Mouse (Mus musculus) cerebellum, adult 18-20 months (tissue): ENCODE measurements around the gene Guk1.
"Not testable (repeated sequence)": the region's sequence is repeated elsewhere in the genome, so short reads cannot be mapped to it uniquely, and the experiment has no call there.

ENCODE experiments used
- DNase-seq, 2 experiments: peaks; one replicate each; pipeline ENCODE4 v3.0.0; 2021

The Guk1 gene

GRCm38 (mm10) chr11:59192059-59192386 is at the start of gene Guk1:
Gene Guk1, minus strand, starts transcription at chr11:59192212.
- no peak for DNase-seq

DNA sequence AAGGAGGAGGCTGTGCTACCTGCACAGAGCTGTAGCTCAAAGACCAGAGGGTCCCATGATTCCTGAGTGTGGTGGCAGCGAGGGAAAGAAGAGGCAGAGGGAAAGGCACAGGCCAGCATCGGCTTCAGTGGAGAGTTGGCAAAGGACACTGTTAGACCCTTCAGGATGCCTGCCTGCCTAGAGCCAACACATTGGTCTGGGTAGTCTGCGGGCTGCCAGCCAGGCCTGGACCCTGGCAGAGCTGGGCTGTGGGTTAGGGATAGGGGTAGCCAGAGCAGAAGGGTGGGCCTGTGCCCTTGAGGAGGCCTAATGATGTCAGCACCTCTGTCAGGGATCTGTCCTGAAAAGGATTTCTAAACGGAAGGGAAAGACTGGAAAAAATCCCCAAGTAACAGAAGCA is 47.8 kb upstream of the Guk1 start:
- DNase-seq = no peak

DNA sequence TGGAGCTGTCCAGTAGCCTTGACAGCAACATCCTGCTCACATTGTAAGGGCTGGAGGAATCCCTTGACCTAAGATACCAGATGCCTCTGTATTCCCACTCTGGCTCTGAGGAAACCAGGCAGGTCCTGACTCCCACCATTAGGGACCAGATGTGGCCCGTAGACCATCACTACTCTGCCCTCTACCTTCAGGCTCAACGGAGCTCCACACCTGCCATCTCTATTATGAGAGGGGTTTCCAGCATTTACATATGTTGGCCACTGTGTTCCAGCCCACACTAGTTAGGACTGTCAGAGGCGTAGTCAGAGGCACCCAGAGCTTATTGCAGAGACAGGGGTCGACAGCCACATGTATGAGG is 47.4 kb upstream of the Guk1 start:
- DNase-seq = no peak

- peak; percentile 84 to 86 for DNase-seq
Measured at GRCm38 (mm10) chr11:59238525-59239427, 46.8 kb upstream of the Guk1 start.

GRCm38 (mm10) chr11:59232797-59233196 is 40.8 kb upstream of the Guk1 start:
- DNase-seq = no peak

DNA sequence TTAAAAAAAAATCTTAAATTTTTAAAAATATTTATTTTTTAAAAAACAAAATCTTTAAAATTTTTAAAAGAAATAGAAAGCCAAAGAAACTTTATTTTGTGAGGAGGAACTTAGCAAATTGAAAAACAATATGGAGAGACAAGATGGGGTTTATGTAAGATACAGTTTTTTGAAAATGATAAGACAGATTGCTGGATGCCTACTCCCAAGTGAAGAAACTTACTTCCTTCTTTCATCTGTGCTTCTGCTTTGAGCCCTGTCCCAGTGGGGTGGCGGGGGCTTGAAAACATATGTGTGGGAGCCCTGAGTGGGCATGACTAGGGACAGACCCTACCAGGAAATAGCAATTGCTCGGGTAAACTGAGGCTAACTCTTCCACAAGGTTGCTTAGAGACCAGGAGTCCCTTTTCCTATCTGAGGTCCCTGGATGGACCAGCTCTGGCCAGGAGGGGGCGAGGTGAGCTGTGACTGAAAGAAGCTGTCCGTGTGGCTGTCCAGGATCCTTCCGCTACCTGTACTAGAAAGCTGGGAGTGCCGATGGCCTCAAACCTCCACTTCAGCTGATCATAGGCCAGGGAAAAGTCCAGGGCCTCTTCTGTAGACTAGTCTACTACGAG is 38.2 kb upstream of the Guk1 start:
- peak; percentile 70 to 73 for DNase-seq

DNA sequence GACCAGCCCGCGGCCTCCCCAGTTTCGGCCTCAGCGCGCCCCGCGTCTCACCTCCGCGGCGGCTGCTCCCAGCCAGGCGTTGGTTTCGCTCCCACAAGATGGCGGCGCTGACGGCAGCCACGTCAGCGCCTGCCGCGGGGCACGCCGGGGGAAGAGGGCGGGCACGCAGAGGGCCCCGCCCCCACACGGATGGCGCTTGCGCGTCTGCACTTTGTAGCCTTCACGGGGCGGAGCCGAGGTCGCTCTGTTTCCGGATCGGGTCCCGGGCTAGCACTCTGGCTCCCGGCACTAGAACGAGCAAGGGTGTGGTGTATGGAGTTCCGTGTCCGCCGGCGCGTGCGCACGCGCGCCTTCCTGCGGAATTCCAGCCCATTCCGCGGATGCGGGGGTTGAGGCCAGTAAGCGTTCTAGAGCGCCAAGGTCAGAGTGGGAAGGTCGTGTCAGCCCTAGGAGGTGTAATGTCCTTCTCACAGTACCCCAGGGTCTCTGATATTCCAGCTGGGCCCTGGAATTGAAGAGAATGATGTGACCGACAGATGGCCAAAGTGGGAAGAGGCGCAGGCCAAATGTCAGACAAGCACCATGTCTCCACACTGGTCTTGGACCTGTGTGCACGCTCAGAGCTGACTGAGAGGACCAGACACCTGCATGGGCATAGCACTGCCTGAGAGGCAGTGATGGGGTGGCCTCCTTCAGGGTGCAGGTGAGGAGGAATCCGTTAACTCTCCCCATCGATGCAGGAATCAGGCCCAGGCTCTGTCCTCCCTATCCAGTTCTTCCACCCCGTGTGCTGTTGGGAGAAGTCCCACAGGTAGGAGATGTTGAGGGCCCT is 36.3 kb upstream of the Guk1 start, which contains the start of gene Arf1:
TSS of gene Arf1 (minus strand) at position 149 of the 832 bp plus-strand sequence.
- DNase-seq = peak; percentile 93 to 99

DNA sequence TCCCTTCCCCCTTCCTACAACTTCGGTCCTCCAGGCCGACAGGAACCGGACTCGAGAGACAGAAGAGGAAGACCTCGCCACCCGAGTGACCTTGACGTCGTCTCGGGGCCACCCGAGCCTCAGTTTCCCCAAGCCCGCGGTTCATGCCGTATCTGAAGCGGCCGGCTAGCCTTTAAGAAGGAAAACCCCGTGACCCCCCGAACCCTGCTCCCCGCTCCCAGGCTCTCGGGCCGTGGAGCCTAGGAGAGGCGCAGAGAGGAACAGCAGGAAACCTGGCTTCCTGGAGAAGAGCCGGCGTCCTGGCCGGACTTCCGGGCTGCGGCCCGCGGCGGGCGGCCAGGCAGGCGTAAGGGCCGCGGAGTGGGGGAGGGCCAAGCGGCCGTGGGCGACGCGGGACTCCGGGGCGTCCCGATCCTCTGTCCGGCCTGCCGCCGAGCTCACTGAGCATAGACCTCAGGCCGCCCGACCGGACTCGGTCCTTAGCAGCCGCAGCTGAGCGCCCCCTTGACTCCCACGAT is 35.7 kb upstream of the Guk1 start:
- no peak for DNase-seq

- no peak for DNase-seq
Measured at GRCm38 (mm10) chr11:59226787-59227603, 35.0 kb upstream of the Guk1 start.

DNA sequence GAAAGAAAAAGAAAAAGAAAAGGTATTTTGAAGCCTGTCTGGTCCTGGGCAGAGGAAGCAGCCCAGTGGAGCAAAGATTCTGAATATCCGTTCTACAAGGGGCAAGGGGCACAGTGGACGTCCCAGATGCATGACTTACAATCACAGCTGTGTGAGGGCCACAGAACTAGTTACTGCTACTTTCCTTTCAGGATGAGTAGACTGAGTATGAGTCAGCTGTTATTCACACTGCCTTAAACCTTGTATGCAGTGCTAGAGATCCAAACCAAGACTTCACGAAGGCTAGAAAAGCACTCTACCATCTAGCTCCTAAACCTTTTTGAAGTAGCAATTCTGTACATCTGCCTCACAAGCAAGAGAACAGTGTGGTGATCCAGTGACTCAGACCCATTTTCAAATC is 34.2 kb upstream of the Guk1 start:
- DNase-seq = no peak

- no peak for DNase-seq
Measured at GRCm38 (mm10) chr11:59225167-59225566, 33.2 kb upstream of the Guk1 start.

- no peak for DNase-seq
Measured at GRCm38 (mm10) chr11:59224470-59224869, 32.5 kb upstream of the Guk1 start.

GRCm38 (mm10) chr11:59224025-59224424 is 32.0 kb upstream of the Guk1 start:
- DNase-seq = no peak

DNA sequence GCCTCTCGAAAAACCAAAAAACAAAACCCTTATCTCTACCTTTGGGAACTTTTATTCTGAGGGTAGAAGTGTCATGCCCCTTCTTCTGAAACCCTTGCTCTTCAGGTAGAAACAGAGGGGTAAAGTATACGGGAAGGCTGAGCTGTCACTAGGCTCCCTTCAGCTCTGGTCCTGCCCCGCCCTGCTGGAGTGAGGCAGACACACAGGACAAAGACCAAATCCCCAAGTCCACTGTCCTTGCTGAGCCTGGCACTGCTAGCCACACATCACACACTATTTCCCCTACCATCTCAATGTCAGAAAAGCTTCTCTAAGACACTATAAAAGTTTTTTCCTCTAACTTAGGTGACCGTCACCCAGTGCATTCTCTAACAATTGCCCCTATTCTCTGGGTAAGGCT is 30.3 kb upstream of the Guk1 start:
- DNase-seq = no peak

- DNase-seq = no peak
Measured at GRCm38 (mm10) chr11:59221604-59222003, 29.6 kb upstream of the Guk1 start.

- no peak for DNase-seq
Measured at GRCm38 (mm10) chr11:59219064-59219463, 27.1 kb upstream of the Guk1 start.

- DNase-seq = no peak
Measured at GRCm38 (mm10) chr11:59218389-59218998, 26.5 kb upstream of the Guk1 start.

GRCm38 (mm10) chr11:59216955-59217354 is 24.9 kb upstream of the Guk1 start:
- no peak for DNase-seq

GRCm38 (mm10) chr11:59212892-59213494 is 21.0 kb upstream of the Guk1 start:
- DNase-seq = no peak

DNA sequence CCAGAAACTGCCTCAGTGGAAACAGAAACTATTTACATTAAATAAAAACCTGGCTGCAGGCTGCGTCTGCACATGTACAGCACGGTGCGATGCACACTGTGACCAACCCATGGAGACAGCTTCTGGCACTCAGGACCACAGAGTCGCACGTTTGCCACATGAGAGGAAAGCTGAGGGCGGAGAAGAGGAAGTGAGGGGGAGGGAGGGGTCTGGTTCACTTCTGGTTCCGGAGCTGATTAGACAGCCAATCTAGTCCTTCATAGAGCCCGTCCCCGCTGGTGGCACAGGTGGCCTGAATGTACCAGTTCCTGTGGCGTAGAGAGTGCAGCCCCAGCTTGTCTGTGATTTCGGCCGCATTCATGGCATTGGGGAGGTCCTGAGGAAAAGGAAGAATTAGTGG is 20.3 kb upstream of the Guk1 start:
- DNase-seq = not testable (repeated sequence)

GRCm38 (mm10) chr11:59211561-59211960 is 19.5 kb upstream of the Guk1 start:
- DNase-seq = not testable (repeated sequence)
